Mouse (Mus musculus): ENCODE measurements around the gene Klhdc9. TPM values are rescaled to one million over a fixed set of nuclear protein-coding genes. Genes with fewer than 3 reads are reported as not detected.
A peak's percentile ranks its signal among the peaks of the same experiment; 100 is the strongest.

Gene Klhdc9
- polyA plus RNA-seq, 1 experiment from 2014 or later = 0.76 TPM

GRCm38 (mm10) chr1:171356814-171357213 lies 3.8 kb downstream of the Klhdc9 start:
- no peak overlapping the region for H3K4me3 ChIP-seq
- H3K4me2 ChIP-seq = no peak overlapping the region
- H3K9me3 ChIP-seq = 0 out of 2 replicates have a peak, but pooled peaks cover 3% of the 10 kb centered on the region
- no peak for ATAC-seq (ENCODE audit: extremely low read depth, insufficient number of reproducible peaks, low FRiP score, low TSS enrichment)
- H3K27ac ChIP-seq (replicated peaks) = no peak overlapping the region
- 82% methylated on average over 2 of the region's 2 CpGs for WGBS
- no peaks in the 10 kb centered on the region for H3K27me3 ChIP-seq (replicated peaks)
- H3K4me1 ChIP-seq = peaks cover 14% of the 10 kb centered on the region
- H3K9ac ChIP-seq = no peak overlapping the region
- H3K36me3 ChIP-seq = peaks cover 34% of the 10 kb centered on the region

DNA sequence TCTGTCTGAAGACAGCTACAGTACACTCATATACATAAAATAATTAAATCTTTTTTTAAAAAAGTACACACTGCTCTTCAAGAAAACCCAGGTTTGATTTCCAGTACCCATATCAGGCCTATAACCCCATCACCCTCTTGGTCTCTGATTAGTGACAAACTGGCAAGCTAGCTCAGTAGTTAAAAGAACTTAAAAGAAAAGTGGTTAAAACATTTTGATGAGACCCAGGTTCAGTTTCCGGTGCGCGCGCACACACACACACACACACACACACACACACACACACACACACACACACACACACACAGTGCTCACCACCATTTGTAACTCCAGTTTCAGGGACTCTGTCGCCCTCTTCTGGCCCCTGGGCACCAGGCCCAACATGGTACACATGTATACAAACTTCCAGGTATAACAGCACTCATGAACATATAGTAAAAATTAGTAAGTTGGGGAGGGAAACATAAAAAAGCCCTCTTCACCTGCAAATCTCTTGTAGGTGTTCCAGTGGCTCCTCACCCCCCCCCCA lies 4.7 kb downstream of the Klhdc9 start:
- H3K36me3 ChIP-seq = peaks cover 34% of the 10 kb centered on the region
- H3K27me3 ChIP-seq (replicated peaks) = no peaks in the 10 kb centered on the region
- no peak overlapping the region for H3K9ac ChIP-seq
- H3K27ac ChIP-seq (replicated peaks) = no peak overlapping the region
- 0 out of 2 replicates have a peak, but pooled peaks cover 3% of the 10 kb centered on the region for H3K9me3 ChIP-seq
- no peak for ATAC-seq (ENCODE audit: extremely low read depth, insufficient number of reproducible peaks, low FRiP score, low TSS enrichment)
- H3K4me1 ChIP-seq = peaks cover 8% of the 10 kb centered on the region
- no peak overlapping the region for H3K4me3 ChIP-seq
- WGBS = 82% methylated on average over 5 of the region's 5 CpGs
- H3K4me2 ChIP-seq = no peak overlapping the region

GRCm38 (mm10) chr1:171349210-171349609 lies 11.4 kb downstream of the Klhdc9 start:
- peaks cover 30% of the 10 kb centered on the region for H3K4me1 ChIP-seq
- WGBS = 86% methylated on average over 2 of the region's 2 CpGs

GRCm38 (mm10) chr1:171348665-171349064 lies 11.9 kb downstream of the Klhdc9 start:
- H3K4me3 ChIP-seq = no peak overlapping the region
- peaks cover 35% of the 10 kb centered on the region for H3K4me1 ChIP-seq
- no peak overlapping the region for H3K9ac ChIP-seq
- no peak overlapping the region for H3K27ac ChIP-seq (replicated peaks)
- H3K4me2 ChIP-seq = no peak overlapping the region
- WGBS = 87% methylated on average over 3 of the region's 3 CpGs
- peaks cover 6% of the 10 kb centered on the region; the same call in 1 of the 2 replicates for H3K9me3 ChIP-seq
- no peaks in the 10 kb centered on the region for H3K27me3 ChIP-seq (replicated peaks)
- no peak for ATAC-seq (ENCODE audit: extremely low read depth, insufficient number of reproducible peaks, low FRiP score, low TSS enrichment)
- H3K36me3 ChIP-seq = peaks cover 12% of the 10 kb centered on the region

More at GRCm38 (mm10) chr1:171349210-171349609, 11.4 kb downstream of the Klhdc9 start:
- Histone ChIP-seq H3K9ac (no peak overlapping the region), H3K36me3 (peaks cover 10% of the 10 kb centered on the region; the same call in 1 of the 2 replicates), H3K4me2 (no peak overlapping the region), H3K4me3 (no peak overlapping the region), H3K27me3 (replicated peaks) (no peaks in the 10 kb centered on the region), H3K27ac (replicated peaks) (no peak overlapping the region), H3K9me3 (peaks cover 6% of the 10 kb centered on the region; the same call in 1 of the 2 replicates)
- ATAC-seq (ENCODE audit: extremely low read depth, insufficient number of reproducible peaks, low FRiP score, low TSS enrichment) = no peak

DNA sequence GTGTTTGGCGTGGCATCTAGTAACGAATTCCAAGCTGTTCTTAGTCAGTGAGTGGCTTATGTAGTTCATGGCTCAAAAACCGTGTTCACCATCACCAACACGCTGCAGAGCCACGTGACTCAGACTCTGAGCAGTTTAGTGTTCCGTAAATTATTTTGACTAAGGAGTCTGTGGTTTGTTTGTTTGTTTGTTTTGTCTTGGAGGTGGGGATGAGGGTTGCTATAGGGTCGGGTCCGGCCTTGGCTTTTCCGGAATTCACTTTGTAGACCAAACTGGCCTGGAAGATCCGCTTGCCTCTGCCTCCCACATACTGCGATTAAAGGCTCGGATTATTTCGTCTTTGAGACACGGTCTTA lies 14.5 kb downstream of the Klhdc9 start:
- Histone ChIP-seq H3K4me1 (peaks cover 35% of the 10 kb centered on the region), H3K36me3 (peaks cover 38% of the 10 kb centered on the region), H3K9me3 (peaks cover 6% of the 10 kb centered on the region; the same call in 1 of the 2 replicates), H3K27me3 (replicated peaks) (no peaks in the 10 kb centered on the region), H3K9ac (peak overlapping the region; percentile 95), H3K27ac (replicated peaks) (peak overlapping the region; percentile 80), H3K4me3 (peak overlapping the region; percentile 95), H3K4me2 (peak overlapping the region; percentile 88)
- 1% methylated on average over 14 of the region's 14 CpGs for WGBS
- ATAC-seq (ENCODE audit: extremely low read depth, insufficient number of reproducible peaks, low FRiP score, low TSS enrichment) = no peak

DNA sequence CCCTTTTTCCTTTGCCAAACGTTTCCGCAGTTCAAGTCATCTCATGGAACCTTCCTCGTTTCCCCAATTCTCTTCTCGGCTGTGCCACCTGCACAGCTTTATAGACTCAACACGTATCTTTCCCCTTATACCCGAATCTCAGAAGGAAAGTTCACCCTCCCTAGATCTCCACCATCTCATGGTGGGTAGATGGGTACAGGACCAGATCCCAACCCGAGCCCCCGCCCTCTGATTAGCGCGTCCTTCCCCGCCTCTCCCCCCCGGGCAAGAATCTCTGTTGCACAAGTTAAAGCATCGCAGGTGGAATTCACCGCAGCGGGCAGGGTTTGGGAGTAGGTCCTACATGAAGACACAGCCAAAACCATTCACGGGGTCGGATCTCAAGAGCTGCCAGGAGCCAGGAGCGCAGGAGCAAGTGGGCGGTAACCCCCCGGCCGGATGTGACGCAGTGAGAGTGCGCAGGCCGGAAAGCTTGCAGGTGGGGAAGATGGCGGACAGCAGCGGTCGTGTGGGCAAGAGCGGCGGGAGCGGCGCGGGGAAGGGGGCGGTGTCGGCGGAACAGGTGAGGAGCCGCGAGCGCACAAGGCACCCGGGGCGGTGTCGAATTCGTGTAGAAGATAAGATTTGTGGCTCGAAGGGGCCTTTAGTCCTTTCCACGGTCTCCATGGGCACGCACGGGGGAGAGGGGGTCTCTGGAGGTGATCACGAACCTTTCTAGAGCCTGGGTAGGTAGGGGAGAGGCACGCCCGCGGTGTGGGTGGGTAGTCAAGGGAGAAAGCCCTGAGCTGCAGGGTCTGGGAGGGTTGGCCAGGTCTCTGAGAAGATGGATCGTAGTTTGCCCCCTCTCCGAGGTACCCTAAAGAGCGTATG lies 15.1 kb downstream of the Klhdc9 start, which contains the start of the genes Nit1 and Pfdn2:
Nit1 (minus strand) TSS at position 422 of the 870 bp plus-strand sequence.
Pfdn2 (plus strand) TSS at position 446 of the 870 bp plus-strand sequence.
- H3K4me3 ChIP-seq = peak within 1 kb of the TSS; percentile 95
- peak within 1 kb of the TSS; percentile 95 for H3K9ac ChIP-seq
- H3K36me3 ChIP-seq = peaks cover 44% of the 10 kb centered on the region
- peaks cover 6% of the 10 kb centered on the region; the same call in 1 of the 2 replicates for H3K9me3 ChIP-seq
- H3K4me2 ChIP-seq = peak within 1 kb of the TSS; percentile 88
- H3K27ac ChIP-seq (replicated peaks) = peak within 1 kb of the TSS; percentile 80
- 1% methylated on average over 53 of the region's 53 CpGs for WGBS
- no peaks in the 10 kb centered on the region for H3K27me3 ChIP-seq (replicated peaks)
- peak; percentile 88 for ATAC-seq (ENCODE audit: extremely low read depth, insufficient number of reproducible peaks, low FRiP score, low TSS enrichment)
- H3K4me1 ChIP-seq = peaks cover 35% of the 10 kb centered on the region

DNA sequence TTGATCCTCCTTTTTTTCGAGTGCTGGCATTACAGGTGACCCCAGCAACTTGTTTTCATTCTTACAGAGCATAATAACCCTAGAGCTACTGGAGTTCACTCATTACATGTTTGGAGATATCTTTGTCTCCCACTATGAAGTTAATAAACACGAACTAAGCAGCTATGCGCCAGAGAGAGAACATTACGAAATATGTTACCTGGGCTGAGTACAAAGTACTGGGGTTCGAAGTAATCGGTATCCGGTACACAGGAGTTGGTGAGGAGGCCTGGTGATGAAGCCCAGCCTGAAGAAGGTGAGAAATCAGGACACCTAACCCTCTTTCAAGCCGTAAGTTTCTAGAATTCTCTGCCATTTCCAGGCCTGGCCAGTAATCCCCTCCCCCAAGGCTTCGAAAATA lies 15.9 kb downstream of the Klhdc9 start:
- Histone ChIP-seq H3K9ac (peak overlapping the region; percentile 95), H3K36me3 (peaks cover 52% of the 10 kb centered on the region), H3K27ac (replicated peaks) (peak overlapping the region; percentile 80; the same call in 1 of the 2 replicates), H3K4me2 (peak overlapping the region; percentile 88), H3K27me3 (replicated peaks) (no peaks in the 10 kb centered on the region), H3K4me1 (peaks cover 35% of the 10 kb centered on the region), H3K4me3 (peak overlapping the region; percentile 95), H3K9me3 (peaks cover 6% of the 10 kb centered on the region; the same call in 1 of the 2 replicates)
- no peak for ATAC-seq (ENCODE audit: extremely low read depth, insufficient number of reproducible peaks, low FRiP score, low TSS enrichment)
- 69% methylated on average over 9 of the region's 9 CpGs for whole genome bisulfite sequencing

DNA sequence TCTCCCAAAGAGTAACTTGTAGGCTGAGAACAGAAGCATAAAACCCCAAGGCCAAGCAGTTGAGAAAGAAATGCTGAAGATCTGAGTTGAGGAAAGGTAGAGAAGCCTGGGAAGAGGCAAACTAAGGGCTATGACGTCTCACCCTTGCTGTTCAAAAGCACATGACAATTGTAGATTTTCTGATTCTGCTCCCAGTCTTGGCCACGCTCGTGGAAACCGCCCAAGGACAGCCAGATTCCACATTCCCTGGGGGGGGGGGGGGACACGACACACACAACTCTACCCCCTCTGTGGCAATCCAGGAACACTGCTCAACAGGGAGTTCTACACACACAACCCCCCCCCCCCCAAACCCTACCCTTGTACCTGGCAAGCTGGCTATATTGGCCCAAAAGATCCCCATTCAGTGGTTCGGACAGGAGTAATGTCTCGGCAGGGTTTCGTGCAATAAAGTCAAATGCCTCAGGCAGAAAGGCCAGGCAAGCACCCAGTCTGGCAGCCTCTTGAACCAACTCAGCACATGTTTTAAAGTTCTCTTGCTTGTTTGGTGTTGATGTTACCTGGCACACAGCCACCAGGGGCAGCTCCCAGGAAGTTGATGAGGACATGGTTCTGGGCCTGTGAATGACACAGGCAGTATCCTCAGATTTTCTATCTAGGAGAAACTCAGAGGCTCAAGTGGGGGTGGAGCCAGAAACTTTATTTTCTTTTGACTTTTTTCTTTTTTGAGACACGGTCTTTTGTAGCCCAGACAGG lies 16.5 kb downstream of the Klhdc9 start:
- peak overlapping the region; percentile 88 for H3K4me2 ChIP-seq
- 77% methylated on average over 8 of the region's 9 CpGs for WGBS
- H3K27ac ChIP-seq (replicated peaks) = no peak overlapping the region
- H3K27me3 ChIP-seq (replicated peaks) = no peaks in the 10 kb centered on the region
- H3K4me3 ChIP-seq = peak overlapping the region; percentile 95; the same call in 1 of the 2 replicates
- H3K9ac ChIP-seq = no peak overlapping the region
- H3K9me3 ChIP-seq = peaks cover 6% of the 10 kb centered on the region; the same call in 1 of the 2 replicates
- H3K4me1 ChIP-seq = peaks cover 35% of the 10 kb centered on the region
- ATAC-seq (ENCODE audit: extremely low read depth, insufficient number of reproducible peaks, low FRiP score, low TSS enrichment) = peak; percentile 17; the same call in 1 of the 2 replicates
- H3K36me3 ChIP-seq = peaks cover 55% of the 10 kb centered on the region

DNA sequence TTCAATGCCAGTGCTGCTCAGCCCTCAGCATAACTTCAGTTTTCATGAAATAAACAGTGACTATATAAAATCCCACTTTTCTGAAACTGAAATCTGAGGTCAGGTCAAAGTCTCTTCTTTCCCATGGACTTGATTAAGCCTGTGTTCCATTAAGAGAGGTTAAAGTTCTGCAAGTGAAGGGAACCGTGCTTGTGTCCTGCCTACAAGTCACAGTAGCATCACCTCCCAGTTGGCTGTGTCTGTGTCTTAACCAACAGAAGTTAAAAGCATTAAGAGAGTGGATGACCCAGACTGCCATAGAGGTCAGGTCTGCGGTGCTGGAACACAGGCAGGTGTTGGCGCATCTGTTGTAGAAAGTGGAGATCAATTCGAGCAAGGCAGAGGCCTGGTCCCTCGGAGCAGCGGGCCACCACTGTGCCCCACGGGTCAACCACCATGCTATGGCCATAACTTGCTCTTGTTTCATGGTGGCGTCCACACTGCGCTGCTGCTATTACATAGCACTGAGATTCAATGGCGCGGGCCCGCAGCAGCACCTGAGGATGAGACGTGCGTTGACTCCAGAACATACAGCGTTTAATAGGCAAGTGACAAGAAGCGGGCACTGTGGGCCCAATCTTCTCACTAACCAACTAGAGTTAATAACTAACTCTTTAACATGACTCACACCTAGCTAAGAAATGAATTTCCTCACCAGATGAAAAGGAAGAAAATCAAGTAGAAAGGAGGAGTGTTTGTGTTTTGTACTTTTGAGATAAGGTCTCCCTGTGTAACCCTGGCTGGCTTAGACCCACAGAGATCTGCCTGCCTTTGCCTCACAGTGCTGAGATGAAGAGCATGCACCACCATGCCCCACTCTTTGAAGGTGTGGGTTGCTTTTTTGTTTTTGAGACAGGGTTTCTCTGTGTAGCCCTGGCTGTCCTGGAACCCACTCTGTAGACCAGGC lies 18.1 kb downstream of the Klhdc9 start:
- H3K4me1 ChIP-seq = peaks cover 26% of the 10 kb centered on the region
- H3K27ac ChIP-seq (replicated peaks) = no peak overlapping the region
- H3K9ac ChIP-seq = no peak overlapping the region
- no peak overlapping the region for H3K4me3 ChIP-seq
- H3K4me2 ChIP-seq = no peak overlapping the region
- no peaks in the 10 kb centered on the region for H3K27me3 ChIP-seq (replicated peaks)
- peaks cover 6% of the 10 kb centered on the region; the same call in 1 of the 2 replicates for H3K9me3 ChIP-seq
- ATAC-seq (ENCODE audit: extremely low read depth, insufficient number of reproducible peaks, low FRiP score, low TSS enrichment) = no peak
- 91% methylated on average over 16 of the region's 16 CpGs for WGBS
- H3K36me3 ChIP-seq = peaks cover 67% of the 10 kb centered on the region

GRCm38 (mm10) chr1:171330216-171330560 lies 30.4 kb downstream of the Klhdc9 start:
- peaks cover 40% of the 10 kb centered on the region for H3K36me3 ChIP-seq
- peak overlapping the region; percentile 99 for H3K27ac ChIP-seq (replicated peaks)
- peak overlapping the region; percentile 78 for H3K4me2 ChIP-seq
- peak overlapping the region; percentile 99 for H3K9ac ChIP-seq
- peaks cover 62% of the 10 kb centered on the region for H3K4me1 ChIP-seq
- WGBS = 0% methylated on average over 4 of the region's 4 CpGs
- H3K9me3 ChIP-seq = no peaks in the 10 kb centered on the region
- H3K4me3 ChIP-seq = peak overlapping the region; percentile 91
- no peak for ATAC-seq (ENCODE audit: extremely low read depth, insufficient number of reproducible peaks, low FRiP score, low TSS enrichment)
- no peaks in the 10 kb centered on the region for H3K27me3 ChIP-seq (replicated peaks)

All from heart, embryonic 13.5 days (tissue).